Mouse (Mus musculus) erythroblast, embryonic 14.5 days (primary cell): Measurements from ENCODE around the gene Nudt3.

Experiments
- GATA1 ChIP-seq: IDR thresholded peaks from 2 replicates; pipeline ENCODE4 v1.6.1; 2012; ENCODE audit warnings: low read length, inconsistent platforms, mixed read lengths
- TAL1 ChIP-seq: IDR thresholded peaks from 3 replicates; pipeline ENCODE4 v1.6.1; 2012; ENCODE audit warnings: low read length, inconsistent platforms, mixed read lengths

GRCm38 (mm10) chr17:27611994-27612393, 11.3 kb downstream of the Nudt3 start:
- TF ChIP-seq TAL1 (no peak), GATA1 (no peak)
